10 mouse cellular contexts compared by ENCODE assay signal in genomic region chr1:36145050-36145449, GRCm38 (mm10).
DNase-seq lines count a peak whose midpoint lies in the region; ATAC-seq lines count a peak whose summit lies in the region.
"Had no signal": no experiment of that assay in that cellular context is flagged by ENCODE, and none has a peak within 500 bp of the region (broad histone marks: within the 10 kb centered on the region; RNA-seq: fewer than 3 reads in every experiment).

No protein-coding gene starts in this region.

- H3K4me1 ChIP-seq in limb, embryonic 11.5 days (ENCODE audit: control insufficient read depth, insufficient read depth, low read length) = no peaks in the 10 kb centered on the region
- H3K4me1 ChIP-seq in limb, embryonic 10.5 days = no peaks in the 10 kb centered on the region
- H3K4me1 ChIP-seq: embryonic facial prominence, embryonic 13.5 days; limb, embryonic 13.5 days had no signal

- no peak overlapping the region for H3K4me2 ChIP-seq in limb, embryonic 11.5 days (ENCODE audit: low read depth, severe bottlenecking)
- H3K4me2 ChIP-seq: embryonic facial prominence, embryonic 13.5 days; limb, embryonic 13.5 days had no signal

- H3K4me3 ChIP-seq in limb, embryonic 11.5 days (ENCODE audit: low read depth, low read length) = no peak overlapping the region
- H3K4me3 ChIP-seq in limb, embryonic 10.5 days = no peak overlapping the region
- H3K4me3 ChIP-seq: embryonic facial prominence, embryonic 13.5 days; limb, embryonic 13.5 days had no signal

- ATAC-seq in limb, embryonic 11.5 days (ENCODE audit: insufficient number of reproducible peaks, low FRiP score, low TSS enrichment, low read depth) = no peak
- no peak for ATAC-seq in inflammation-experienced regulatory T-cells, adult 6 months

- no peak overlapping the region for H3K27ac ChIP-seq in limb, embryonic 11.5 days (replicated peaks; ENCODE audit: low read depth, low read length)
- no peak overlapping the region for H3K27ac ChIP-seq in limb, embryonic 10.5 days
- H3K27ac ChIP-seq: embryonic facial prominence, embryonic 13.5 days; limb, embryonic 13.5 days had no signal

- H3K9ac ChIP-seq in limb, embryonic 11.5 days (ENCODE audit: low read length) = no peak overlapping the region
- H3K9ac ChIP-seq: embryonic facial prominence, embryonic 13.5 days; limb, embryonic 13.5 days had no signal

- WGBS in limb, embryonic 11.5 days = 46% methylated on average over 1 of the region's 1 CpGs
- WGBS in limb, embryonic 10.5 days = 62% methylated on average over 1 of the region's 1 CpGs

- peaks cover 9% of the 10 kb centered on the region; the same call in 1 of the 2 replicates for H3K36me3 ChIP-seq in limb, embryonic 11.5 days (ENCODE audit: control insufficient read depth, insufficient read depth, low read length)
- H3K36me3 ChIP-seq in limb, embryonic 10.5 days = peaks cover 91% of the 10 kb centered on the region

- H3K9me3 ChIP-seq in limb, embryonic 11.5 days (ENCODE audit: control insufficient read depth, low read length) = no peaks in the 10 kb centered on the region
- H3K9me3 ChIP-seq in limb, embryonic 10.5 days (replicated peaks) = no peaks in the 10 kb centered on the region
- H3K9me3 ChIP-seq: embryonic facial prominence, embryonic 13.5 days; limb, embryonic 13.5 days had no signal

- H3K27me3 ChIP-seq in limb, embryonic 11.5 days (ENCODE audit: control insufficient read depth, insufficient read depth, low read length) = no peaks in the 10 kb centered on the region
- no peaks in the 10 kb centered on the region for H3K27me3 ChIP-seq in limb, embryonic 10.5 days (ENCODE audit: low read depth, poor library complexity, severe bottlenecking)
- H3K27me3 ChIP-seq: embryonic facial prominence, embryonic 13.5 days; limb, embryonic 13.5 days had no signal

- peak; percentile 51 to 54 for DNase-seq in cerebellum, adult 18-20 months
- no peak for DNase-seq in cerebellum, adult 11-12 months
- DNase-seq in limb, embryonic 11.5 days (ENCODE audit: low spot score) = peak; percentile 57
- no peak for DNase-seq in limb, embryonic 10.5 days (ENCODE audit: low spot score)
- DNase-seq in cerebellum, adult 8-10 months = peak; percentile 36
- DNase-seq in layer of hippocampus, adult 9-10 months (ENCODE audit: low spot score) = peak; percentile 33
- DNase-seq in right cerebral cortex, postnatal 14 days = peak; percentile 50

Comparison
In these comparisons a context has a peak if more than half of its experiments do, and no peak if none do; other contexts are left out.
1. DNase-seq: peak in cerebellum, adult 18-20 months (2 of 2), limb, embryonic 11.5 days (single experiment), cerebellum, adult 8-10 months (single experiment), layer of hippocampus, adult 9-10 months (single experiment) and right cerebral cortex, postnatal 14 days (single experiment); none in cerebellum, adult 11-12 months (single experiment) and limb, embryonic 10.5 days (single experiment).